Mouse (Mus musculus) neural tube, embryonic 14.5 days (tissue): ENCODE measurements around the gene Mosmo. TPM values are rescaled to one million over a fixed set of nuclear protein-coding genes. Genes with fewer than 3 reads are reported as not detected.

Experiments
- ATAC-seq: fragments of 200-750 bp; cut with Nextera tagmentation; 2 replicates; pipeline ENCODE4 v1.8.0; 2017; ENCODE audit warnings: low read depth, mild to moderate bottlenecking, moderate TSS enrichment, moderate library complexity
- H3K27ac ChIP-seq: fragments of 300-500 bp; sonication (generic); 2 replicates; pipeline ENCODE4 v1.5.1; 2014; ENCODE audit warnings: low read depth, mild to moderate bottlenecking, control low read depth, low read length, moderate library complexity, mixed read lengths
- H3K27me3 ChIP-seq: fragments of 300-500 bp; sonication (generic); 2 replicates; pipeline ENCODE4 v1.6.1; 2014; ENCODE audit warnings: low read length; ENCODE audit not compliant: control insufficient read depth, insufficient read depth
- H3K36me3 ChIP-seq: fragments of 300-500 bp; sonication (generic); 2 replicates; pipeline ENCODE4 v1.6.1; 2014; ENCODE audit warnings: low read length, mixed read lengths; ENCODE audit not compliant: control insufficient read depth, insufficient read depth
- H3K4me1 ChIP-seq: fragments of 300-500 bp; sonication (generic); 2 replicates; pipeline ENCODE4 v1.6.1; 2014; ENCODE audit warnings: low read length; ENCODE audit not compliant: control insufficient read depth, insufficient read depth
- H3K4me2 ChIP-seq: fragments of 300-500 bp; sonication (generic); 2 replicates; pipeline ENCODE4 v1.6.1; 2014; ENCODE audit warnings: mild to moderate bottlenecking, low read depth, low read length, control low read depth
- H3K4me3 ChIP-seq: fragments of 300-500 bp; sonication (generic); 2 replicates; pipeline ENCODE4 v1.5.1; 2014; ENCODE audit warnings: low read depth, low read length, control low read depth, mixed read lengths
- H3K9ac ChIP-seq: fragments of 300-500 bp; sonication (generic); replicated peaks from 2 replicates; pipeline ENCODE4 v1.6.1; 2014; ENCODE audit warnings: low read depth, mild to moderate bottlenecking, control low read depth, low read length, mixed read lengths
- H3K9me3 ChIP-seq: fragments of 300-500 bp; sonication (generic); 2 replicates; pipeline ENCODE4 v1.6.1; 2016; ENCODE audit warnings: low read length; ENCODE audit not compliant: control insufficient read depth
- WGBS: fragments of 180-500 bp; shearing (Covaris S2); extraction: QIAGEN DNeasy Blood & Tissue Kit; methylation state at CpG from one replicate; pipeline ENCODE4 v1.1.7; 2014; 5-methylcytosine and 5-hydroxymethylcytosine counted together
- polyA plus RNA-seq: library from polyadenylated mRNA; unstranded; fragments of >200 nt; fragmentation: Nextera tagmentation; extraction: Ambion mirVana; gene quantifications from 2 replicates; pipeline ENCODE4 v1.2.1, GENCODE M21; 2014

Gene Mosmo
- polyA plus RNA-seq, 1 experiment from 2014 or later: 14.1 TPM

GRCm38 (mm10) chr7:120771389-120771788 is 94.0 kb downstream of the Mosmo start:
- Histone ChIP-seq H3K9me3 (no peaks in the 10 kb centered on the region), H3K9ac (no peak overlapping the region), H3K27ac (no peak overlapping the region), H3K36me3 (no peaks in the 10 kb centered on the region), H3K4me3 (no peak overlapping the region), H3K4me1 (no peaks in the 10 kb centered on the region), H3K4me2 (no peak overlapping the region), H3K27me3 (no peaks in the 10 kb centered on the region)
- 44% methylated on average over 1 of the region's 1 CpGs for WGBS
- no peak for ATAC-seq

DNA sequence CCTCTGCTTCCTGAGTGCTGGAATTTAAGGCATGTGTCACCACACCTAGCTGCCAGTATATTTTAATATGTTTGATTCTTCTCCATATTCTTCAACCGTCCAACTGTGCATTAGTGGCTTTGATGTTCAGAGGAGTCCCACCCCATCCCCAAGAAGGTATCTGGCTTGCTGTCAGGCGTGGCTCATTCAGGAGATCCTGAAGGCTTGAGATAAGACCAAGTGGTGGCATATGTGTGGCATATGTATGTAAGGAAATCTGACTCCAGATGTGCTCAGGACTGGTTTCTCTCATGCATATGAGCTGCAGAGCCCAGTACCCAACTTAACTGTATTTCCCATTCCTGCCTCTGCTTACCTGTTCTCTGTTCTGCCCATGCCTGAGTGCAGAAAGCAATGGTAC is 100.6 kb downstream of the Mosmo start:
- Histone ChIP-seq H3K9ac (no peak overlapping the region), H3K27me3 (no peaks in the 10 kb centered on the region), H3K9me3 (no peaks in the 10 kb centered on the region), H3K27ac (no peak overlapping the region), H3K36me3 (no peaks in the 10 kb centered on the region), H3K4me3 (no peak overlapping the region), H3K4me2 (no peak overlapping the region), H3K4me1 (no peaks in the 10 kb centered on the region)
- 71% methylated on average over 2 of the region's 2 CpGs for WGBS
- ATAC-seq: no peak

Other genes starting within 250 kb of the Mosmo start
- 257 and 264 TPM in 2 replicates for gene Uqcrc2, start 42.4 kb upstream of the Mosmo start, polyA plus RNA-seq
- 0.71 and 0.74 TPM in 2 replicates for gene Pdzd9, start 7.3 kb upstream of the Mosmo start, polyA plus RNA-seq
- 0.86 and 1.1 TPM in 2 replicates for gene Vwa3a, start 61.7 kb downstream of the Mosmo start, polyA plus RNA-seq
- gene Gm5737, start 134.7 kb downstream of the Mosmo start, polyA plus RNA-seq: not detected in 2 replicates
- 11.6 and 16.9 TPM in 2 replicates for gene Eef2k, start 165.2 kb downstream of the Mosmo start, polyA plus RNA-seq
- gene Polr3e, start 240.1 kb downstream of the Mosmo start, polyA plus RNA-seq: 14.5 and 16.2 TPM in 2 replicates